Mouse (Mus musculus) regulatory T cell (primary cell): ENCODE results near the gene Obsl1.

ENCODE experiments used
- in situ Hi-C: fragments of 300-600 bp; cut with MboI, MseI; formaldehyde crosslinking; loops from one replicate; pipeline ENCODE4 v1.15.1; 2025; ENCODE audit warnings: high pct_unique_total_duplicates

The Obsl1 gene

DNA sequence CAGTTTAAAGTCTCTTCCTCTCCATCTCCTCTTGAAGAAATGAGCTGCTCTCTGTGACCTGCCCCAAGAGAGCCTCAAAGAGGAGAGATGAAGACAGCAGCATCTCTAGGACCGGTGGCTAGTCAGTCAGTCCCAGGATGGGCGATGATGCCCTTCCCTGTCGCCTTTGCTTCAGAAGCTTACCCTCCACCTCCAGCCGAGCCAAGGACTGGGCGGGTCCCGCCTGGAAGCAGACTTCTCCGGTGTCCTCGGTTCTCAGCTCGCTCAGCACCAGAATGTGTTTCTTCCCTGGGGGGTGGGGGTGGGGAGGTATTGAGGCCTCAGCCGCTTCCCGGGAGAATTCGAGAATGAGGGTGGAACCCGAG lies 19.2 kb downstream of the Obsl1 start:
- in situ Hi-C loops: no loop called here

DNA sequence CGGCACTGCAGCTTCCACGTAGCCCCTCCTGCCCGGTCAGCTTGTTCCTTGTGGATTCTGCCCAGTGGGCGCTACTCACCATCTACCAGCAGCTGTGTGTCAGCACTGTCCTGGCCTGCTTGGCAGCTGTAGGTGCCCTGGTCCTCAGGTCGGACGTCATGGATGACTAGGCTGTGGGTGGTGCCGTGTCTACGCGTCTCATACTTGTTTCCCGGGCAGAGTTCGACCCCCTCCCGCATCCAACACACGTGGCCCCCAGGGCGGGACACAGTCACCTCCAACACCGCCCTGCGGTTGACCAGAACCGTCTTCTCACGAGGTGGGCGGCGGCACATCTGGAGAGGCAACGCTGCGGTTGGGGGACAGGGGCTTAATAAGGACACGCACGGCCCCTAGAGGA lies 19.7 kb downstream of the Obsl1 start:
- in situ Hi-C loops: no loop called here

DNA sequence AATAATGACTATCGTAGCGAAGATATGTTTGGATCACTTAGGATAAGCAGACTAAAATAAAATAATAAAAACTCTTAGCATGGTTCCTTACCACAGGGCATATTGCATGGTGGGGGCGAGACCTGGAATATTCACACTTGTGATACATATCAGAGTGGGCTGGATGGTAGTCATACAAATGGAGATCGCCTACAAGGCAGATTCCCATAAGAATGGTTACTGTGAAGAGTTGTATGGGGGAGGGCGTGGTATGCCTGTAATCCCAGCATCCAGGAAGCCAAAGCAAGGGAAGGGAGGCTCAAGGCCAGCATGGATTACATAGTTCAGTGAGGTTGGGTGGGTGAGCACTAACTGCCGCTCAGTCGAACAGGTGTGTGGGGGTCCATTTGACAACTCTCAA lies 25.5 kb downstream of the Obsl1 start:
- in situ Hi-C loops: no loop called here

- in situ Hi-C loops: no loop called here
These were observed 26.2 kb downstream of the Obsl1 start for GRCm38 (mm10) chr1:75480036-75480435.

GRCm38 (mm10) chr1:75479635-75479989 lies 26.6 kb downstream of the Obsl1 start:
- in situ Hi-C loops: loop anchor here (5.0 kb wide), 1 partner anchor 43 kb away; the partner anchor contains the start of gene Stk11ip

DNA sequence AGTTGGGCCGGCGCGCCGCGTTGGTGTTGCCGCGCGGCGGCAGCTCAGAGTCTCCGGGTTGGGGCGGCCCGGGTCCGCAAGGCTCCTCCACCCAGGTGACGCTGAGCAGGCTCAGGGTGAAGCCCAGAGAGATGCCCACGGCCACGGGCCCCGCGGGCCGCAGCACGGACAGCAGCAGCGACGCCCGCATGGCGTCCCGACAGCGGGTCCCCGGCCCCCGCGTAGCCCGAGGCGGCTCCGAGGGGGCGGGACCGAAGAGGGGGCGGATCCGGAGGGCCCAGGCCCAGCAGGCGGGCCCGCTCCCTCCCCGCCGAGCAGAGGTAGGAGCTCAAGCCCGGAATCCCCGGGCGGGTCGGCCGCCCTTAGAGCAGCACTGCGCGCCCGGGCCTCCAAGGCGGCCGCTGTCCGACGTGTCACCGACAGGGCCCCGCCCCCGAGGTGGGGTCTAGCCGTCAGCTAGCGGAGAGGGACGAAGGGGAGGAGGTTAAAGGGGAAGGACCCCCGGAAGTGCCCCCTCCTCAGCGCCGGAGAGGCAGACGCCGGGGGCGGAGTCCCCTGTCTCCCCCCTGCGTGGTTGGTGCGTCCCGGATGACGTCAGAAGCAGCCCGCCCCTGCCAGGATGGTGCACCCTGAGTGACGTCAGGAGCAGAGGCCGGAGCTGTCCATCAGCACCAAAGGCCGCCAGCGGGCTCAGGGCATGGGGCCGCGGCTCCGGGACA lies 27.2 kb downstream of the Obsl1 start, which contains the start of the genes Chpf and Tmem198:
TSS of gene Chpf (minus strand) at position 392 of the 719 bp plus-strand sequence.
TSS of gene Tmem198 (plus strand) at position 617 of the 719 bp plus-strand sequence.
- in situ Hi-C loops: loop anchor here (5.0 kb wide), 1 partner anchor 43 kb away; the partner anchor contains the start of gene Stk11ip

DNA sequence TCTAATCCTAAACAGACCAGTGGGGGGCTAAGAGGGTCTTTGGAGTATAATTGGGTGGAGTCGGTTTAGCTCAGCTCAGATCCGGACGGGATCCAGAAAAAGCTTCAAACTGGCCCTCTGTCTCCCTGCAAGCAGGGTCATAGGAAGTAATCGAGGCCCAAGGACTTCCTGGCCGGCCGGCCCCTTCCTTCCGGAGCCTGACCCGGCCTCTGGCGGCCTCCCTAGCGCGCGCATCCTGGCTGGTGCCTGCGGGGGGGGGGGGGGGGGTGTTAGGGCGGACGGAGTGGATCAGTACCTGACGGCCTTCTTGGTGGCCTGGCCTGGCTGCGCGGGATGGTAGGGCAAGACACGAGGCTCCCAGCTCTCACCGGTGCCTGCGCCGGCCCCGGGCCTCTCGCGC lies 27.8 kb downstream of the Obsl1 start:
- in situ Hi-C loops: loop anchor here (5.0 kb wide), 1 partner anchor 44 kb away; the partner anchor contains the start of gene Stk11ip

DNA sequence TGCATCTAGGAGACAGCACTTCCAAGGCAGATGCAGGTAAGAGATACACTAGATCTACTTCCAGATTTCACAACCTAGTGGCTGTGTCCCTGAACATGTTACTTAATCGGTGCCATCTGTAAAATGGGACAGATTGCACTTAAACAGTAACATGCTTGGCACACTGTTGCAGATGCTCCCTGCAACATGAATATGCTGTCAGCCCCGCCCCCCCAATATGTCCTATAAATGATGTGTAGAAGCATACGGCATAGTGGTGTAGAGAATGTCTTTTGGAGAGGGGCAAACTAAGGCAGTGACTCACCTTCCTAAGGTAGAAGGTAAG lies 28.3 kb downstream of the Obsl1 start:
- in situ Hi-C loops: loop anchor here (5.0 kb wide), 1 partner anchor 44 kb away; the partner anchor contains the start of gene Stk11ip

- in situ Hi-C loops: loop anchor here (5.0 kb wide), 1 partner anchor 45 kb away; the partner anchor contains the start of gene Stk11ip
These were observed 28.8 kb downstream of the Obsl1 start for GRCm38 (mm10) chr1:75477264-75477965.

DNA sequence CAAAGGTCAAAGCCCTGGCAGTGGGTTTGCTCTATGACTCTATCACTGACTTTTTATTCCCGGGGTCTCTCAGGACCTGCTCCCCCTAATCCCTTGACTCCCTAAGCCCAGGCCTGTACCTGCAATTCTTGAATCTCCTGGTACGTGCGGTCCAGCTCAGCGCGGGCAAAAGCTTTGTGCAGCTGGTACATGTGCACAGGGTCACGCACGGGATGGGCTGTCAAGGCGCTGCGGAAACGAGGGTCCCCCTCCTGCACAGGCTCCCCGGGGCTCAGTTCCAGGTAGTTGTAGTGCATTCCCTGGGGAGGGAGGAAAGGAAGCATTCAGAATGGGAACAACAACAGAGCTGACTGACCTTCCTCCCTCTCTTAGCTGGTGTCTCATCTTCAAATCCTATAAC lies 29.8 kb downstream of the Obsl1 start:
- in situ Hi-C loops: loop anchor here (5.0 kb wide), 1 partner anchor 46 kb away; the partner anchor contains the start of gene Stk11ip

- in situ Hi-C loops: loop anchor here (10.0 kb wide), 1 partner anchor 415 kb away; no protein-coding TSS in a partner anchor
These were observed 36.9 kb downstream of the Obsl1 start for GRCm38 (mm10) chr1:75469287-75469825.

GRCm38 (mm10) chr1:75467215-75467927 lies 38.9 kb downstream of the Obsl1 start:
- in situ Hi-C loops: loop anchor here (10.0 kb wide), 1 partner anchor 413 kb away; no protein-coding TSS in a partner anchor

- in situ Hi-C loops: loop anchor here (10.0 kb wide), 1 partner anchor 409 kb away; no protein-coding TSS in a partner anchor
These were observed 42.5 kb downstream of the Obsl1 start for GRCm38 (mm10) chr1:75463652-75464204.

DNA sequence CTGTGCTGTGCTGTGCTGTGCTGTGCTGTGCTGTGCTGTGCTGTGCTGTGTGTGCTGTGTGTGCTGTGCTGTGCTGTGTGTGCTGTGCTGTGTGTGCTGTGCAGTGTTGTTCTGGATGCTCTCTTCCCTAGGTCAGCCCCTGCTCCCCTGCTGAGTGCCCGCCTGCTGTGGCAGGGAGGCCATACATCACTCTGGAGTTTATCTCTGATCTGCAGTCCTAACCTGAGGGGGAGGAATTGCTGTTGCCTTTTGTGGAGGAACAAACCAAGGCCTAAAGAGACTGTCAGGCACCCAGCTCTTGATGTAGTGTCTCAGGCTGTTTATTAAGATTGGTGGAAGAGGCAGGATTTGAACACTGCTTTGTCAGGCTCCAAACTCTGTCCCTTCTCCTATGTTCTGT lies 43.6 kb downstream of the Obsl1 start:
- in situ Hi-C loops: loop anchor here (10.0 kb wide), 1 partner anchor 408 kb away; no protein-coding TSS in a partner anchor

DNA sequence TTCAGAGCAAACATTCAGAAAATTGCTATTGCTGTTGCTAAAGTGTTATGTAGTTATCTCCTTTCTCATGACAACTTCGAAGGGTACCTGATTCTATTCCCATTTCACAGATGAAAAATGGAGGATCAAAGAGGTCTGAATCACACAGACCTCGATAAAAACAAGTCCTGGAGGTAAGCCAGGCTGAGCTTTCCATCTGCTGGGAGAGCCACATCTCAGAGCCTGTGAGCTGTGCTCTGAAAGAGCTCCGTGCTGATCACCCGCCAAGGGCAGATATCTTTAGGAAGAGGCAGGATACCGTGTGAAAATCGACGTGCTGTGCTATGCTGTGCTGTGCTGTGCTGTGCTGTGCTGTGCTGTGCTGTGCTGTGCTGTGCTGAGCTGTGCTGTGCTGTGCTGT lies 46.0 kb downstream of the Obsl1 start:
- in situ Hi-C loops: loop anchor here (10.0 kb wide), 1 partner anchor 405 kb away; no protein-coding TSS in a partner anchor

GRCm38 (mm10) chr1:75458789-75459684 lies 47.2 kb downstream of the Obsl1 start:
- in situ Hi-C loops: no loop called here

- in situ Hi-C loops: no loop called here
These were observed 48.0 kb downstream of the Obsl1 start for GRCm38 (mm10) chr1:75458025-75458788.

GRCm38 (mm10) chr1:75457710-75458024 lies 48.6 kb downstream of the Obsl1 start:
- in situ Hi-C loops: no loop called here

GRCm38 (mm10) chr1:75456746-75457564 lies 49.3 kb downstream of the Obsl1 start:
- in situ Hi-C loops: no loop called here
